Mouse (Mus musculus) thymus, adult 18-20 months (tissue): ENCODE results near the gene E2f6.

Experiments
- DNase-seq, 2 experiments: peaks; one replicate each; pipeline ENCODE4 v3.0.0; 2022; ENCODE audit warnings: mixed read lengths in 2 of 2

Gene E2f6

DNA sequence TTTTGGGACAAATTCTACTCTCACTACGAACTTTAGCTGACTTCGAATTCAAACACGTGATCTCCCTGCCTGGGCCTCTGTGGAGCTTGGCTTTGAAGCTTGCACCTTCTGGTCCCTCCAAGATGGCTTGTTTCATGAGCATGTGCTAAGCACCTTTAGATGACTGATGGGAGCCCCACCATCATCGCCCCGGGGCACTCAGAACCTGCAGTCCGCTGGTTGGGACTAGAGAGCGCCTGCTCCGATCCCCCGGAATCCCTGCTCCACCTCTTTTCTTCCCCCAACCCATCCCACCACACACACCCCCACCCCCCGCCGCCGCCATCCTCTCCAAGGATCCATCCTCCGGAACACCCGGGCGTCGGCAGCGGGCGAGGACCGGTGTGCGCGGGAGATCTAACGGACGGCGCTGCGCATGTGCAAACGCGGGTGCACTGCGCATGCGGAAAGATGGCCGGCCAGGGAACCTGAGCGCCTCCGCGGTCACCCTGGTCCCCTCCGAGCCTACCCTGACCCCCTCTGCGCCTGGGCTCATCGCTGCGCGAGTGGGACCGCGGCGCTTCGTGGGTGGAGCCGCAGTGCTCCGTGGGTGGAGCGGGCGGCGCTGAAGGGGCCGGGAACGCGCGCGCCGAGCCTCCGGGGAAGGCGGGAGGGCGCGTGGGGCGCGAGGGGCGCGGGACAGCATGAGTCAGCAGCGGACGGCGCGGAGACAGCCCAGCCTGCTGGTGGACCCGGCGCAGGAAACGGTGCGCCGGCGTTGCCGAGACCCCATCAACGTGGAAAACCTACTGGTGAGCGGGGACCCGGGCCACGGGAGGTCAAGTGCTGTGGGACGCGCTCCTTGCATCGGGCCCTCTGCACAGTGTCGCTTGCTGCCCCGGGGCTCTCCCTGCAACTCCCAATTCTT lies at the start of gene E2f6:
TSS of gene E2f6 (plus strand) at position 439 of the 907 bp plus-strand sequence.
- peak; percentile 66 to 71 for DNase-seq

DNA sequence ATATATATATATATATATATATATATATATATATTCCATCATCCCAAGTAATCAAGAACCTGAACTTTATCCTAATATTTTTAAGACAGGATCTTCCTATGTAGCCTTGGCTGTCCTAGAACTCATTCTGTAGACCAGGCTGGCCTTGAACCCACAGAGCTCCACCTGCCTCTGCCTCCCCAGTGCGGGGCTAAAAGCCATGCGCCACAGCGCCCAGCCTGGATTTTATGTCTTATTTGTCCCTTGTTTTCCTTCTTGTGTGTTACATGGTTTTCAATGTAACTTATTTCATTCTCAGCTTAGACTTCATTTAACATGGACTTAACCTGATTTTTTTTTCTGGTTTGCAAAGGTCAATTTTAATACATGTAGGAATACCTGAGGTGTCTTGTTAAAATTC lies 49.3 kb upstream of the E2f6 start:
- no peak for DNase-seq

DNA sequence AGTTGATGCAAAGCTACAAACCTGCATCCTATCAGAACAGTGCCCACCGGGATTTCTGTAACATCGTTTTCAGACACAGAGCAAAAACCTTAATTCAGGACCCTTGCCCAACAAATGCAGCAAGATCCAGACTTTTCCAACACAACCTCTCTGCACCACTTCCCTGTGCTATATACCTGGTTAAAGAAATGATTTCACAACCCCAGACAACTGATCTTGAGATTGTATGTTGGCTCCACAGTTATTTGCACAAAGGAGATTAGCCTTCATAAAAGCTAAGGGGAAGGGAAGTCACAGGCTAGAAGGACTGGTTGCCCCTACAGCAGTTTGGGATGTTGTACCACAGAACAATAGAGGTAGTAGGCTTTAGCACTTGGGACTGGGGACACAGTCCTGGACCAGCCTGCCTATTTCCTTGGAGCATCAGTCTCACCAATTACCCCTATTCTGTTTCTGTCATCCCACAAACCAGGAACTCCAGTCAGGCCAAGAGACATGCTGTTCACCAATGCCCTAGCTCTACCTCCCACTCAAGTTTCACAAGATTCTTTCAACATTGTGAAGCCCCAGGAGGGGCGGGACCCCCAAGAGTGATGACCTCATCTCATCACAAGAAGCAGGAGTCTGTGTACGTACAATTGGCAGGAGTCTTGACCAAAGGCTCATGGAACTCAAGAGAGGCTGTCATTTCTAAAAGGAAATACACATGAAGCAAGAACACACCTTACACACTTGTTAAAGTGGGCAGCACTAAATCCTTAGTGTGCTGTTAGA lies 46.9 kb upstream of the E2f6 start:
- DNase-seq, result no peak

DNA sequence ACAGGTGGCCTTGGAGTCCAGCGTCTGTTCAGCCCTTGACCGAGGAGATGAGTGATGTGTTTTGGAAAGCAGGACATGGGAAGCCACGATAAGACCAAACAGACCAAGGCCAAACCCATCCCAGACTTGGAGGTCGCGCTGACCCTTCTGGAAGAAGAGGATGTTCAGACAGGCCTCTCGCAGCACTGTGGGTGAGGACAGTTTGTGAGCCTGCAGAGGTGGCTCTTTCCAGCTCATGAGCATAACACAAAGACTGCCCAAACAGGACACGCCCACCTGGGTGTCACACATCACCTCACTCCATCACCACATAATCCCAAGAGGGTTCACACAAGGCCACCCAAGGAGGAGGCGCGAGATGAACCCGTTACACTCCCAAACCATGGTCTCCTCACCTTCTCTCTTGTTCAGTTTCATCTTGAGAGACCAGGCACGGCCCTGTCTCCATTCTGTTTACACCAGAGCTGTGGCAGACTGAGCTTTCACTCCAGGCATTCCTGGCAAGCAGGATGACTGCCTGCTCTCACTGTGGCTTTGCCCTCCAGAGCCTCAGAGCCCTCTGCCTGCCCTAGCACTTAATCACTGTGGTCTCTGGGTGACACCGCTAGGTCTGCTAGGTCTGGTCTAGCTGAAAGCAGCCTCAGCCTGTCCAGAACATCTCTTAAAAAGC lies 45.9 kb upstream of the E2f6 start:
- DNase-seq, result no peak

DNA sequence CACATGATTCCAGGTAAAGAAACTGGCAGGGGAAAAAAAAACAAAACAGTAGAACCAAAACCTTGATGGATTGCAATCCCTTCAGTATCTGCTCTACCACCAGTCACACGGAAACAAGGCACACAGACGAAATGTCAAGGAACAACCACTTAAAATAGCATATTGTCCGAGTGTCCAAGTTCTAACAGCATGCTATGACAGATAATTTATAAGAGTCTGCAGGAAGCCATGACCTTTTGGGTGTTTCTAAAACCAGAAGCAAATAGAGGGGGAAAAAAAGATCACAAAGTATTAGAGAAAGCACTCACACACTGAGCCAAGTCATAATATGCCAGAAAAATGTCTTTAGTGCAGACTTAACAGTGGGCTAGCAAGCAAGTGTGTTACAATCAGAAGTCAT lies 42.5 kb upstream of the E2f6 start:
- DNase-seq, result no peak

DNA sequence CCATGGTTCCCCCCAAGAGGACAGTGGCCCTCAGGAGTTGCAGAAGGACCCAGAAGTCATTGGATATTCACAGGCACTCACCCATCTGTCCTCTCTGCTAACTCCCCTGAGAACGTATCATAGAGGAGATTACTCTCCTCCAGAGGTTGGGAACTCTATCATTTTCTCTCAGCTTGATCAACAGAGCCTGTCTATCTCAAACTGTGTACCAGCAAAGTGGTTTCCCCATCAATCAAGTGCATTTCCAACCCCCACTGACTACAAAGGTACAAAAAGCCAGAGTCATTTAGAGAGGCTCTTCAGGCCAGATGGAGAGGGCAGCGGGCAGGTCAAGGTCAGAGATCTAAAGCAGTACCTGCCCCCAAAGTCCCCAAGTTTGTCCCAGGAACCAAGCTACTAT lies 42.1 kb upstream of the E2f6 start:
- DNase-seq, result no peak

DNA sequence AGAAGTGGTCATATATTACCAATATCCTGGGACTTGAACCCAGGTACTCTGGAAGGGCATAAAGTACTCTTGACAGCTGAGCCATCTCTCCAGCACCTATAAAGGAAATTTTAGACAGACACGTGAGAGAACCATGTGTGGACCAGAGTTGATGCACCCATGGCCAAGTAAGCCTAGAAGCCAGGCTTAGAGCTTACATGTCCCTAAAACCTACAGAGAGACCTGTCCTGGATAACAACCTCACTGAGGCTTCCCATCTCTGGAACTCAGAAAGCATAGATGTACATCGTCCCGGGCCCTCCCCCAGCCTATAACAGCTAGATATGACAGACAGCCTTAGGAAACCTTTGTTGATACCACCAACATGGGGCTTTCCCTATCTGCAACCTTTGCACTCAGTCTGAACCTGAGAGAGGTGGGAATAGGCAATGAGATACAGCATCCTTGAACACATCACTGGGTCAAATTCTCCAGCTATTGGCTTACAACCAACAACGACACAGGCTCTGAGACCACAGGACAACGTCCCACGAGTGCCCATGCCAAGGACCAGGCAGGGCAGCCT lies 41.1 kb upstream of the E2f6 start:
- no peak for DNase-seq

DNA sequence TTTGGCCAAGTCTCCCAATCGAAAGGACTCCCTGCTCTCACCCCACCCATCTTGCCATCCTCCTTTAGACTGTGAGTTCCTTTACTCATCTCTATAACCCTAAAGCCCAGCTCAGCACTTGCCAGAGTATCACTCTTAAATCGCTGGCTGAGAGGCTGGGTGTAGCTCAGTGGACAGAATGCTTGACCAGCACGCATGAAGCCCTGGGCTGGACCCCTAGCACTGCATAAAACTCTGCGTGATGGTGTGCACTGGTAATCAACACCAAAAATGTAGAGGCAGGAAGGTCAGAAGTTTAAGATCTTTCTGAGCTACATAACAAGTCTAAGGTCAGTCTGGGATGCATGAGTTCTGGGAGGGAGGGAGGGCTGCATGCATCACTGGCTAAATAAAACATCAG lies 36.2 kb upstream of the E2f6 start:
- DNase-seq, result no peak

DNA sequence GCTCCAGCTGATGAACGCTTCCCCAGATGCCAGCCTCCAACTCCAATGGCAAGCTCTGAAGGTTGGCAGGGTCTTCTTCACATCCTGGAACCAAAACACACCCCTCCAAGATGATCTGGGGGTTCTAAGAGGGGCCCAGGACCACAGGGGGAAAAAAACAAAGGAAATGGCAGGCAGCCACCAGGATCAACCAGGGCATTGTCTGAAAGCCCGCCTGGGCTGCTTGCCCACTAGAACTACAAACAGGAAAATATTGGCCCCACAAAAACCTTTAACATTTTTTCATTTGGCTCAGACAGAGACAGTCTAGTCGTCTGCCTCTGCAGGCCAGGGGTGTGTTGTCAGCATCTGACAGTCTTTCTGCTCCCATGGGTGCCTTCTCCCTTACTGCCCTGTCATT lies 35.4 kb upstream of the E2f6 start:
- no peak for DNase-seq

DNA sequence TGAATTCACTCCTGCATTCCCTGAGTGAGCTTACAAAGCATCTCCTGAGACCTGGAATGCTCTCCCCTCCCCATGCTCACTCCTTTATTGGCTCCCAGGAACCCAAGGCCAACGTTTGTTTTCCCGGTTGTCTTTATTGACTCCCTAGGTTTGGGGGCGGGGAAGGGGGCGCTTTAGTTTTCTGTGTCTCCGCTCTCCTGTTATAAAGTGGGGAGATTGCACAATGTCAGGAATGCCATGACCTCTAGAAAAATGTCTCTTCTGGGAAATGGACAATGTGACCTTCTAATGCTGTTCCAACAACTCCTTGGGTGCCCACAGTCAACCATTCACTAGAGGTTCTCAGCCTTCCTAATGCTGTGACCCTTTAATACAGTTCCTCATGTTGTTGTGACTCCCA lies 32.2 kb upstream of the E2f6 start:
- no peak for DNase-seq

DNA sequence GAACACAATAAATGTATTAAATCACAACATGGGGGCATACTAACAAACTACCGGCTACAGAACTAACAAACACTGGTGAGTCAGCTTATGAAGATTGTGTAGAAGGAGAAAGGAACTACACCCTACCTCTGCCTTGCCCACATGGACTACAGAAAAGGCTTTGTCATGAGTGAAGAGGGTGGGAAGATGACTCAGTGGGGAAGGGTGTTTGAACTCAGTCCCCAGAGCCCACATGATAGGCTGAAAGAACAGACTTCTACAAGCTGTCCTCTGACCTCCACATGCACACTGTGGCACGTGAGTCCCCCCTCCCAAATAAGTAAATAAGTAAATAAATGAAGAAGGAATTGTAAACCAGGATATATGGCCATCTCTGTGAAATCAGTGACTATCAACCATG lies 31.6 kb upstream of the E2f6 start:
- no peak for DNase-seq

DNA sequence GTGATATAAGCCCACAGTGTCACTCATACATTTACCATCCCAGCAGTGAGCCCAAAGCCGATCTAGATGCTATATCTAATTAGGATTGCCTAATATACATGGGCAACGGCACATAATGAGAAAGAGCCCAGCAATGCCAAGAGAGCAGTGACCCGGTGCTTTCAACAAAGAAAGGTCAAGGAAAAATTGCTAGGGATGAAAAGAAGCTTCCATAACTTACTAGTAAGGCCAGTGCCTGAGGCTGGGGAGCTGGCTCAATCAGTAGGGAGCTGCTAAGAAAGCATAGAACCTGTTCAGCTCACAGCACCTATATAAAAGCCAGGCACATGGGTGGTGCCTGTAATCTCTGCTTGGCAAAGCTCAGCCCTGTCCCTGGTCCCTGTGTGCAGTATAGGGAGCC lies 30.4 kb upstream of the E2f6 start:
- DNase-seq, result no peak

DNA sequence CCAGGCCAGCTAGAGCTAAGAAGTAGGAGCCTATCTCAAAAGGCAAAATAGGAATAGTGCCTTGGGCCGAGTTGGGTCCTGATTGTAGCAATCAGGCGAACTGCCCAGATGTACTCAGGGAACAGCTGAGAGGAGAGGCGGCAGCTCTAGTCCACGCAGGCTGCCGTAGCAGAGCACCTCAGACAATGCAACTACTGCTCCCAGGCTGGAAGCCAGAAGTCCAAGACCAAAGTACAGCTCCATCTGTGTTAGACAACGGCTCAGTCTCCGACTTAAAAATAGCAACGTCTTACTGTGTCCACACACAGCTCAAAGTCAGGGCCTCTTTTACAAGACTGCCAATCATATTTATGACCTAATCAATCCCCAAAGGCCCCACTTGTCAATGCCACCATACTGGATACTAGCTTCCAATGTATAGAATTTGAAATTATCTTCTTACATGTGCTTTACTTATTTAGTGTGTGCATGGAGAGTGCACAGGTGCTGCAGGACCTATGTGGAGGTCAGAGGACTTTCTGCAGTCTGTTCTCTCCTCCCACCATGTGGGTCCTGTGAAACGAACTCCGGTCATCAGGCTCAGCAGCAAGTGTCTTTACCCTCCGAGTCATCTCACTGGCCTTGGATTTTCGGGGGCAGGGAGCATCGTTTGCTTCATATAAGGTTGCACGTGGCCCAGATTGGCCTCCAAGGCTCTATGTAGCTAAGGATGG lies 29.6 kb upstream of the E2f6 start:
- DNase-seq, result no peak

DNA sequence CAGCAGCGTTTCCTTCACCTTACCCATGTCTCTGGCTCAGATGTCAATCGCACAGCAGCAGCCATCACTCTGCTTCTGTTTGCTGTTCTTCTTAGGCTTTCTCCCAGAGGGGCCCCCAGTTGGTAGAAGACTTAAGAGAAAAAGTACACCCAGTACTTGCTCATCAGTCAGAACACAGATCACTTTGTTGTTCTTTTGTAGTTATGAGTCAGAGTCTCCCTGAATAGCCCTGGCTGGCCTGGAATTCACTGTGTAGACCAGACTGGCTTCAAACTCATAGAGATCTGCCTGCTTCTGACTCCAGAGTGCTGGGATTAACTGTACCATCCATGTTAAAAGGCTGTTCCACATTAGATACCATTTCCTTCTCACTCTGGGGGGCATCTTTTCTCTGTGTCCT lies 22.2 kb upstream of the E2f6 start:
- no peak for DNase-seq

DNA sequence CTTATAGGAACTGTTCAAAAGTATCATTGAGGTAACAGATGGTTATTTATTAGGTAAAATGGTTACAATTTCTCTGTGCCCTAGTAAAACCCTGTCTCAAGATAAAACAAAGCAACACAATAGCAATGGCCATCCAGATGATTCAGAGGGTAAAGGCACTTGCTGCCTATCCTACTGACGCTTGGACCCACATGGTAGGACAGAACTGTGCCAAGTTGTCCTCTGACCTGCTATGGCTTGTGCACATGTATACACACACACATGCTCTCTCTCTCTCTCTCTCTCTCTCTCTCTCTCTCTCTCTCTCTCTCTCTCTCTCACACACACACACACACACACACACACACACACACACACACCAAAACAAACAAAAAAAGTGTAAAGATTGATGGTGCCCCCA lies 21.6 kb upstream of the E2f6 start:
- DNase-seq, result no peak

DNA sequence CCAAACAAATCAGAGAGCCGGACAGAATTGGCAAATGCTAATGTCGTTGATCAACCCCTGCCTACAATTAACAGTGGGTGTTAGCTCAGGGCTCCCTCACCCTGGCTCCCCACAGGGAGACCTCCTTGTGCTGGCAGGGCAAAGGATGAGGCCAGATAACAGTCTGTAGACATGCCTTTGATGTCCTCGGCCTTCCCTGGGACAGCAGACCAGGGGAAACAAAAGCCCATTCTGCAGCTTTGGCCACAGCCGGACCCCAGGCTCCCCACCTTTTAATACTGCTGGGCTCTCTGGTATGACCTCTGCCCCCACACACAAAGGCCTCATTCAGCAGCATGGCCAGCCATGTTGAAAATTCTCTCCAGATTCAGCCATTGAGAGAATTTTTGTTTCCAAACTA lies 21.0 kb upstream of the E2f6 start:
- no peak for DNase-seq

DNA sequence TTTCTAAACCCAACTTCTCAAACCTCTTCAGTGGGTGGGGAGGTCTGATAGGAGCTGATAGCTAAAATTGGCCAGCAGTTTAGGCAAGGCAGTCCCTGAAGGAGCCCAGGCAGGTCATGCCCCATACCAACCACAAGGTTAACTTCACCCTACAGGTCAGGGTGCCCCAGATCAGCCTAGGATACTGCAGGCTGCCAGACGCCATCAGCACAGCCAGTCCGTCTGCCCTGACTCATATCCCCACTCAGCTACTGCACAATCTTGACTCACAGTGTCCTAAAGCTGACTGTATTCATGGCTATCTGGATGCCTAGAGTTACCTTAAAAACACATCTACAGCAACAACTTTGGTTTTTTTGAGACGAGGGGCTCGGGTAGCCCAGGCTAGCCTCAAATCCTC lies 20.3 kb upstream of the E2f6 start:
- no peak for DNase-seq

DNA sequence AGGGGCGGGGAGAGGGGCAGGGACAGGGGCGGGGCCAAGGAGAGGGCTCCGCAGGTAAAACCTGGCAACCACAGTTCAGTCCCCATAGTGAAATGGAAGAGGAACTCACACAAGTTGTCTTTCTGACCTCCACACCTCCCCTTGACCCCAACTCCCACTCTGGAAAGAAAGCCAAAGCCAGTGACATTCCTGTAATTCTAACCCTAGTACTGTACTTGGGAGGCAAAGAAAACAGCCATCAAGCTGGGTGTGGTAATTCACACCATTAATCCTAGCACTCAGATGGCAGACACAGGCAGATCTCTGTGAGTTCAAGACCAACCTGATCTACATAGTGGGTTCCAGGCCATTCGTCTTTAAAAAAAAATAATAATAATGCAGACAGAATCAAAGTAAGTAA lies 17.4 kb upstream of the E2f6 start:
- no peak for DNase-seq

DNA sequence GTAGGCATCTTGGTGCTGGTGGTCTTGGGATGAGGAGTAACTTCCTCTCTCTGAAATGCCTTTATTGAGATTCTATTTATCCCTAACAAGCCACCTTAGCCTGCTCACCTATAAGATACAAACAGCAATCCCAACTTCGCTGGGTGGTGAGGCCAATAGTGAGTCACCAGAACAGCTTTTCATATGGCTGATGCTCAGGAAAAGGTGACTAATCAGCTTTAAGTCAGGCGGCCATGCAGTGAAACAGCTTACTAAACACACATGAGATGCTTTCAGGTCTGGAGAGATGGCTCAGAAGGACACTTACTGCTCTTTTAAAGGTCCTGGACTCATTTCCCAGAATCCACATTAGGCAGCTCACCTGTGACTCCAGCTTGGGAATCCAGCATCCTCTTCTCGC lies 15.0 kb upstream of the E2f6 start:
- DNase-seq, result no peak

DNA sequence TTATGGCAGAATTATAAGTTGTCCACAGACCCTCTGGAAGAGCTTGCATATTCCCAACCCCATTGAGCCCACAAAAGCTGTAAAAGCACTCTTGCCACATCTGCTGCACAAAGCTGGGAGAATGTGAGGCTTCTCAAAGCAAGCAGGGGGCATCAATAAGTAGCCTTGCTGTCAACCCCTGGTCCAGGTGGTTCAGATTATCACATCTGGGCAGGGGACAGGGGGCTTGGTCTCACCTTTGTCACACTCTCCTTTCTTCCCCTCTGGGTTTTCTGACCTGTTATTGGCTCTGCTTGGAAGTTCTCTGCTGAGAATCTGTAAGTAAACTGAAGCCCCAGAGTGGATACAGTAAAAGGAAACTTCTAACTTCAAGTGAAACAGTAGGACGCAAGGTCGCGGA lies 11.9 kb upstream of the E2f6 start:
- no peak for DNase-seq

DNA sequence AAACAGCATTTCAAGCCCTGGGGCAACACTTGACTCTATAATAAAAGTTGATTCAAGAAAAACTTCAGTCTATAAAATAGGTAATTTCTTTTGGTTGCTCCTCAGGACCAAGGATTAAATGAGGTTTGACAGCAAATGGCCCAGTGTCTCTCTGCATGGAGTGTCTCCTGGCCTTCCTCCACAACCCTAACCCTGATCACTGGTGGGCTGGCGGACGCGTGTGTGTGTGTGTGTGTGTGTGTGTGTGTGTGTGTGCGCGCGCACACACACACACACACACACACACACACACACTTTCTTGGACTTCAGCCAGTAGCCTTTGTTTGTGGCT lies 10.9 kb upstream of the E2f6 start:
- no peak for DNase-seq

DNA sequence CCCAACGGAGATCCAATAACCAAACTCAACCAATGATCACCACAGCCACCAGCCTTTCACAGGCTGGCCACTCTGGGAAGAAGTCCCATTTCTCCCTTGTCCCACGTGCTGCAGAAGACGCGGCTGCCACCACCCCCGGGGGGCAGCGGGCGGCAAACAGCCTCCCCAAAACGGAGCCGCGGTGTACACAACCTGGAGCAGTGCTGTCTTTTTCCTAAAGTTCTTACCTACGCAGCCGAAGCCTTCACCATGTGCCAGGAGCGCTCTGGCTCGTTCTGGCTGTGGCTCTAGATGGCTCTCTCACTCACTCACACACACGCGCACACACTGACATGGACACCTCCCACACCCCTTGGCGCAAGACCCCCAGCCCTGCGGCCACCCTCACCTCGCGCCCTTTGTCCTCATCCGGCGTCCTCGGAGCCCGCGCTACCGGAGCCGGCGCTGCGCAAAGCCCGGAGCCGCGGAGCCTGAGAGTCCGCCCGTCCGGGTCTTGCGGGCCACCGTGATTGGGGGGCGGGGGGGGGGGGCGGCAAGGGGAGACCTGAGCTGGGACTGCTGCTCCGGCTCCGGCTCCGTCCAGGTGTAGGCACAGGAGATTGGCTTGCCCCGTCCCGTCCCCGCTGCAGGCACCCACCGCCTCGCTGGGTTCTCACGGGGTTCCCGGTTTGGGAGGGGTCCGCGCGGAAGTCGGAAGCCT lies 10.4 kb upstream of the E2f6 start, which contains the start of gene Greb1:
TSS of gene Greb1 (minus strand) at position 628 of the 700 bp plus-strand sequence.
- DNase-seq, result no peak
